Mouse (Mus musculus) lung, adult 2 months (tissue): ENCODE results near the gene Sfn.

Source experiments
- CTCF ChIP-seq: fragments of 200-500 bp; IDR thresholded peaks from 2 replicates; pipeline ENCODE4 v1.5.1; 2011; ENCODE audit warnings: mild to moderate bottlenecking, low read length, control low read depth; ENCODE audit not compliant: insufficient read depth
- POLR2A ChIP-seq: fragments of 200-500 bp; IDR thresholded peaks from 2 replicates; pipeline ENCODE4 v1.6.1; 2011; ENCODE audit warnings: low read depth, mild to moderate bottlenecking, control low read depth, low read length, borderline replicate concordance; ENCODE audit errors: extremely low read depth

GRCm38 (mm10) chr4:133605330-133605729, 3.4 kb upstream of the Sfn start:
- TF ChIP-seq CTCF (no peak), POLR2A (no peak)
